Comparison of ENCODE assay signal across 29 mouse cellular contexts in the genomic region with DNA sequence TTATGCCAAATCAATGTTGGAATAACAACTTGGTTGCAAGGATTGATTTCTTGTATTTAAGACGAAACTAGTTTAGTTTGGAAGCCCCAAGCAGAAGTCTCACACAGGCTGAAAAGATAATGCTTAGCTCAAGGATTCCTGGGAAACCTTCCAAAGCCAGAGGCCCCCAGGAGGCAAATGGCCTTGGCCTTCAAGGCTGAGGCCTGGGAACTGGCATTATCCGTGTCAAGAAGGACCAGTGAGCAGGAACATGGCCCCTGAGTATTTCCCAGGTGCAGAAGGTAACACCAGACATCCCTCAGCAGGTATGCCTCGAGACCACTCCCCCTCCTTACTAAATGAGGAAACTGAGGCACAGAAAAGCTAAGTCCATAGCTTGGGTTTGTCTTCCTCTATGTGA. TPM values are rescaled to one million over a fixed set of nuclear protein-coding genes. Genes with fewer than 3 reads are reported as not detected.
DNase-seq lines count a peak whose midpoint lies in the region.
"Had no signal": no experiment of that assay in that cellular context is flagged by ENCODE, and none has a peak within 500 bp of the region (broad histone marks: within the 10 kb centered on the region; RNA-seq: fewer than 3 reads in every experiment).

No protein-coding gene starts in this region.

- H3K4me1 ChIP-seq in midbrain, embryonic 10.5 days: peaks cover 5% of the 10 kb centered on the region; the same call in 1 of the 2 replicates
- H3K4me1 ChIP-seq: forebrain, embryonic 13.5 days; hindbrain, embryonic 13.5 days had no signal

- H3K36me3 ChIP-seq in midbrain, embryonic 10.5 days: no peaks in the 10 kb centered on the region
- H3K36me3 ChIP-seq: hindbrain, embryonic 13.5 days had no signal

- H3K27me3 ChIP-seq in midbrain, embryonic 10.5 days (ENCODE audit: low read depth, poor library complexity, severe bottlenecking): no peaks in the 10 kb centered on the region
- H3K27me3 ChIP-seq: forebrain, embryonic 13.5 days; hindbrain, embryonic 13.5 days; Patski had no signal

- H3K9me3 ChIP-seq in midbrain, embryonic 10.5 days (replicated peaks): no peaks in the 10 kb centered on the region
- H3K9me3 ChIP-seq: forebrain, embryonic 13.5 days; hindbrain, embryonic 13.5 days had no signal

- no peak overlapping the region for H3K4me3 ChIP-seq in midbrain, embryonic 10.5 days
- H3K4me3 ChIP-seq: forebrain, embryonic 13.5 days; hindbrain, embryonic 13.5 days had no signal

- 81% methylated on average over 3 of the region's 3 CpGs for WGBS in midbrain, embryonic 10.5 days

- DNase-seq in heart, adult 11 months: peak; percentile 66
- no peak for DNase-seq in heart, adult 18-20 months
- peak; percentile 0 for DNase-seq in right cerebral cortex, postnatal 4 days
- DNase-seq in right cerebral cortex, adult 2 months (ENCODE audit: low spot score in 2 of 2): no peak
- peak; percentile 45 for DNase-seq in adrenal gland, postnatal 25 days
- DNase-seq in midbrain, embryonic 10.5 days (ENCODE audit: low spot score): no peak
- no peak for DNase-seq in thymus, adult 18-20 months
- DNase-seq: cerebellum, adult 8-10 months; cerebellum, postnatal 36 days; gastrocnemius, postnatal 10 days; heart, postnatal 4 days; kidney, adult 8-10 months; kidney, postnatal 14 days; layer of hippocampus, adult 9-11 months; liver; lung, adult 2 months; lung, postnatal 10 days; midbrain, embryonic 14.5 days; retina, postnatal 1 day; thymus, postnatal 14 days had no signal

- no peak overlapping the region for H3K27ac ChIP-seq in midbrain, embryonic 10.5 days (replicated peaks)
- H3K27ac ChIP-seq: forebrain, embryonic 13.5 days; hindbrain, embryonic 13.5 days; liver, embryonic 14.5 days; macrophage had no signal

RNA-seq across cellular contexts. Expression of a gene that starts 12.5 kb away (rescaled TPM):
- total RNA-seq in heart, adult 18-20 months (2021): 100 to 1,000 TPM in 1 of 2 experiments, 10 to 100 TPM in 1; 97.6 to 104 TPM
- 50.0 and 59.8 TPM in 2 replicates for total RNA-seq in adrenal gland, postnatal 25 days (2021)
- 12.2 and 13.9 TPM in 2 replicates for polyA plus RNA-seq in midbrain, embryonic 10.5 days (2016; fragmentation: Nextera tagmentation; extraction: Ambion mirVana)
- total RNA-seq: granulocyte monocyte progenitor cell, adult 5-6 weeks; megakaryocyte-erythroid progenitor cell, adult 5-6 weeks; MEL; neutrophil, adult 5-6 weeks had no signal
- polyA plus RNA-seq: Patski had no signal

Comparison
In these comparisons a context has a peak if more than half of its experiments do, and no peak if none do; other contexts are left out.
1. DNase-seq: peak in heart, adult 11 months (single experiment), right cerebral cortex, postnatal 4 days (single experiment) and adrenal gland, postnatal 25 days (single experiment); none in heart, adult 18-20 months (0 of 2), right cerebral cortex, adult 2 months (0 of 2), midbrain, embryonic 10.5 days (single experiment) and thymus, adult 18-20 months (0 of 2).